Mouse (Mus musculus): ENCODE data around the gene Rab38. TPM values are rescaled to one million over a fixed set of nuclear protein-coding genes. Genes with fewer than 3 reads are reported as not detected.

Rab38 gene
- polyA plus RNA-seq (2016; fragmentation: Nextera tagmentation; extraction: Ambion mirVana), result 7.7 and 9.5 TPM in 2 replicates

DNA sequence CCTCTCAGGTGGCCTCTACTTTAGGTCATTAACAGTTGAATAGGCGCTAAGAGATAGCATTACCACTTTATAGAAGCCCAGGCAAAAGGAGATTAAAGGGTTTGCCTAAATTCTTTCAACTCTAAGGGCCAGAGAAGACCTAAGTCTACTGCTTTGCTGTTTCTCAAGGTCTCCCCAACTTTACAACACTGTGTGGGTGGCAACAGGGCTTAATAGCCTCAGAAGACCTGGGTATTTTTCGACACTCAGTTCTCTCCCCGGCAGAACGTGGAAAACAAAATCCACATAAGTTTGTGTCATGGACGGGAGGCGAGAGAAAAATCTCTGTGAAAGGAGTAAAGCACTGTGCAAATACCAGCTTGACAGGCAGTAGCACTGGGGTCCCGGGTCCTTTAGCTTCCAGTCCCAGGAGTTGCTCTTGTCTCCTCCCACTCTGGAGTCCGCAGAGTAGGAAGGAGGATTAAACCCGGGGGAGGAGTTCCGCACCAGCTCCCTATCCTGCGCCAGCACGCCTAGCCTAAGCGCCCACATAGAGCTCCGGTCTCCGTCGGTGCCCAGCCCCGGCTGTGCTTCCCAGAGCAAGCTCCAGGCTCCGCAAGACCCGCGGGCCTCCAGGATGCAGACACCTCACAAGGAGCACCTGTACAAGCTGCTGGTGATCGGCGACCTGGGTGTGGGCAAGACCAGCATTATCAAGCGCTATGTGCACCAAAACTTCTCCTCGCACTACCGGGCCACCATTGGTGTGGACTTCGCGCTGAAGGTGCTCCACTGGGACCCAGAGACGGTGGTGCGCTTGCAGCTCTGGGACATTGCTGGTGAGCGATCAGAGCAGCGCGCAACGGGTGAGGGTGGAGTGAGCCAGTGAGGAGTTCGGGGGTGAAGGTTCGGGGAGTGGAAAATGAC, at the start of gene Rab38:
Gene Rab38 (plus strand): TSS at position 488 of the 906 bp plus-strand sequence.
- H3K27ac ChIP-seq, result no peak within 1 kb of the TSS
- peak within 1 kb of the TSS; percentile 89 for H3K4me2 ChIP-seq
- peak within 1 kb of the TSS; percentile 54 for H3K4me3 ChIP-seq (replicated peaks)
- 1% methylated on average over 35 of the region's 35 CpGs for WGBS
- H3K4me1 ChIP-seq (replicated peaks), result no peaks in the 10 kb centered on the region
- ATAC-seq (ENCODE audit: insufficient number of reproducible peaks, insufficient read depth, low FRiP score, low TSS enrichment, low read depth), result peak; percentile 94
- no peaks in the 10 kb centered on the region for H3K9me3 ChIP-seq
- H3K27me3 ChIP-seq, result peaks cover 11% of the 10 kb centered on the region
- peak within 1 kb of the TSS; percentile 53 for H3K9ac ChIP-seq (replicated peaks)
- no peaks in the 10 kb centered on the region for H3K36me3 ChIP-seq

DNA sequence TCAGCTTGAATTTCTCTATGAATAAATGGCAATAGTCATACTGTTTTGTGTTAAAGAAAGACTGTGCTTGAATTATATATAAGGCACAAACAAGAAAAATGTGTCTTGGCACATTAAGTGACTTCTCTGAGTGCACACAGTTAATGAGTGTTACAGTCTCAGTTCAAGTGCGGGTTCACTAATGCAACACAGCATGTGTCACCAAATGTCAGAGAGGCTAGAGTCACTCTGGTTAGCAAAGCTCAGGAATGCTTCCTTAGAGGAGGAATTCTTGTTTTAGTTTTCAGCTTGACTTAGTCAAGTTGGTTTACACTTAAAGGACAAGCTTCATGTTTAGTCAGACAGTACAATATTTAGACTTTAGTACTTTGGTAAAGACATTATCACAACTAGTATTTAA, 35.5 kb upstream of the Rab38 start:
- Histone ChIP-seq H3K9ac (replicated peaks) (no peak overlapping the region), H3K4me3 (replicated peaks) (no peak overlapping the region), H3K4me1 (replicated peaks) (no peaks in the 10 kb centered on the region), H3K27ac (no peak overlapping the region), H3K9me3 (no peaks in the 10 kb centered on the region), H3K36me3 (no peaks in the 10 kb centered on the region), H3K27me3 (no peaks in the 10 kb centered on the region), H3K4me2 (no peak overlapping the region)
- WGBS, result 49% methylated on average over 1 of the region's 1 CpGs
- ATAC-seq (ENCODE audit: insufficient number of reproducible peaks, insufficient read depth, low FRiP score, low TSS enrichment, low read depth), result no peak

DNA sequence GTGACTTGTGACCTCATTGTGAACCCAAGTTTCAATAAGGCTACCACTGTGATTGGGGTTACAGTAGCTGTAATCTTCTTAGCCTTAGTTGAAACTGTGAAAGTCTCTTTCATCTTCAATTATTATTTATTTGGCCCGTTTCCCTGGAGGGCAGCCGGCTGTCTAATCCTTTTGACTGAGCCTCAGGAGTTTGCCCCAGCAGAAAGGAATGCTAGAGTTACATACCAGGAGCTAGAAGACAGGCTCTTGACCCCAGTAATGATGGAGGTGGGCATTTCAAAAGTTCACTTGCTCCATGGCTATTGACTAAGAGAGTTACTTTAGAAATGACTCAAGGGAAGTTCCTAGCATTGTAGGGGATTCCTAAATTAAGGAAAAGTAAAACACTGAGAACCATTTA, 34.3 kb upstream of the Rab38 start:
- no peaks in the 10 kb centered on the region for H3K4me1 ChIP-seq (replicated peaks)
- 31% methylated on average over 2 of the region's 2 CpGs for WGBS
- no peaks in the 10 kb centered on the region for H3K36me3 ChIP-seq
- H3K4me2 ChIP-seq, result no peak overlapping the region
- no peak overlapping the region for H3K27ac ChIP-seq
- no peaks in the 10 kb centered on the region for H3K27me3 ChIP-seq
- no peaks in the 10 kb centered on the region for H3K9me3 ChIP-seq
- no peak overlapping the region for H3K9ac ChIP-seq (replicated peaks)
- H3K4me3 ChIP-seq (replicated peaks), result no peak overlapping the region
- ATAC-seq (ENCODE audit: insufficient number of reproducible peaks, insufficient read depth, low FRiP score, low TSS enrichment, low read depth), result no peak

DNA sequence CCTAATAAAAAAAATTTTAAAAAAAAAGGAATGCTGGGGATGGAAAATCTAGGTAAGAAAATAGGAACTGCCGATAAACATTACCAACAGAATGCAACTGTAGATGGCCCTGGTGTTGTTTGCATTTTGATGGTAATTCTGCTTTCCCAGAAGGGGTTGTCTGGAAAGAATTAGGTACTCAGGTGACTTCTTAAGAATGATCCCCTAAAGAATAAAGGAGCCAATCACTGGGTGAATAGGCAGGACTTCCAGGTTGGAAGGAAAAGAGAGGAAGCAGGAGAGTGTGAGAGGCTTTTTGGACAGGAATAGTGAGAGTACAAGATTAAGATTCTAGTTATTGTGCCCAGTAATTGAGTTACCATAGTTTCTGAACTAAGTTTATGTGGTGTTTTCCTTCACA, 24.8 kb upstream of the Rab38 start:
- no peaks in the 10 kb centered on the region for H3K36me3 ChIP-seq
- no peaks in the 10 kb centered on the region for H3K27me3 ChIP-seq
- no peak overlapping the region for H3K4me3 ChIP-seq (replicated peaks)
- H3K4me1 ChIP-seq (replicated peaks), result no peaks in the 10 kb centered on the region
- ATAC-seq (ENCODE audit: insufficient number of reproducible peaks, insufficient read depth, low FRiP score, low TSS enrichment, low read depth), result no peak
- 0 out of 2 replicates have a peak, but pooled peaks cover 4% of the 10 kb centered on the region for H3K9me3 ChIP-seq
- H3K27ac ChIP-seq, result no peak overlapping the region
- H3K9ac ChIP-seq (replicated peaks), result no peak overlapping the region
- no peak overlapping the region for H3K4me2 ChIP-seq
- WGBS, result 98% methylated on average over 1 of the region's 1 CpGs

DNA sequence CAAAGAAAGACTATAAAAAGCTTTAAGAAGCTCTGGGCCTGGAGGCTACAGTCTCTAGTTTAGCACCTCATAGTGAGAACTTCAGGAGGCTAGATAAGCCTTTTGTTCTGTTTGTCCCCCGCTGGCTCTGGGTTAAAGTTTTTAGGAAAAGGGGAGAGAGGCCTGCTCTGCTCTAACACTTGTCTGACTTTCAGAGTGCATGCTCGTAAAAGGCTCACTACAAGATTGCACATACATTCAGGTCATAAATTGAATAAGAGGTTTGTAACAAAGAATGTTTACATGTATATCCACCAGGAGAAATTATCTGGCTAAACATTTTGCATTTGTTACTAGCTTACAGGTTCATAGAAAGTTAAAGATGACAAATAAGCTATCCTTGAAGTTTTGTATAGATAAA, 23.6 kb upstream of the Rab38 start:
- 0 out of 2 replicates have a peak, but pooled peaks cover 4% of the 10 kb centered on the region for H3K9me3 ChIP-seq
- no peak overlapping the region for H3K4me2 ChIP-seq
- no peaks in the 10 kb centered on the region for H3K27me3 ChIP-seq
- H3K36me3 ChIP-seq, result no peaks in the 10 kb centered on the region
- no peak overlapping the region for H3K4me3 ChIP-seq (replicated peaks)
- H3K4me1 ChIP-seq (replicated peaks), result no peaks in the 10 kb centered on the region
- no peak overlapping the region for H3K9ac ChIP-seq (replicated peaks)
- ATAC-seq (ENCODE audit: insufficient number of reproducible peaks, insufficient read depth, low FRiP score, low TSS enrichment, low read depth), result no peak
- 69% methylated on average over 2 of the region's 2 CpGs for WGBS
- no peak overlapping the region for H3K27ac ChIP-seq

DNA sequence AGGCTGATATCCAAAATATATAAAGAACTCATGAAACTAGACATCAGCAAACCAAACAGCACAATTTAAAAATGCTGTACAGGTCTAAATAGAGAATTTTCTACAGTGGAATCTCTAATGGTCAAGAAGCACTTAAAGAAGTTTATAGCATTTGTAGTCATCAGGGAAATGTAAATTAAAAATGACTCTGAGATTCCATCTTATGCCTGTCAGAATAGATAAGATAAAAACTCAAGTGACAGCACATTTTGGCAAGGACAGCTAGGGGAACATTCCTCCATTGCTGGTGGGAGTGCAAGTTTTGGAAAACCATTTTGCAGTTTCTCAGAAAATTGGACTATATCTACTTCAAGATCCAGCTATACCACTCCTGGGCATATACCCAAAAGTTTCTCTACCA, 8.3 kb upstream of the Rab38 start:
- H3K9ac ChIP-seq (replicated peaks), result no peak overlapping the region
- ATAC-seq (ENCODE audit: insufficient number of reproducible peaks, insufficient read depth, low FRiP score, low TSS enrichment, low read depth), result no peak
- H3K27me3 ChIP-seq, result no peaks in the 10 kb centered on the region
- H3K36me3 ChIP-seq, result no peaks in the 10 kb centered on the region
- no peak overlapping the region for H3K4me3 ChIP-seq (replicated peaks)
- no peak overlapping the region for H3K27ac ChIP-seq
- no peaks in the 10 kb centered on the region for H3K4me1 ChIP-seq (replicated peaks)
- H3K4me2 ChIP-seq, result no peak overlapping the region
- no peaks in the 10 kb centered on the region for H3K9me3 ChIP-seq

DNA sequence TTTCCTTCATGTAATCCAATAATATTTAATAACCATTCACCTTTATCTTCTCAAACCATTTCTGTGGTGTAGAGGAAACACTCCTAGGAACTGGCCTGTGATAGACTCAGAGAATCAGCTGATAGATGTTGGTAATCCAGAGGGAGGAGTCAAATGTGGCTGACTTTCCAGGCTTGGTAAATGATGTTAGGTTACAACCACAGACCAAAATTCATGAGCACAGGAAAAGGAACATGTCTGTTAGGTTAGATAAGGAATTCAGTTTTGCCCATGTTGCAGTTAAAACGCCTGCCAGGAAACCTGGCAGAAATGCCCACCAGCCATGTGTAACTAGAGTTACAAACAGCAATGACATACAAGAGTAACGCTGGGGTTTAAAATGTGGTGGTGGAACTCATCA, 6.2 kb upstream of the Rab38 start:
- Histone ChIP-seq H3K4me3 (replicated peaks) (no peak overlapping the region), H3K27me3 (no peaks in the 10 kb centered on the region), H3K4me1 (replicated peaks) (no peaks in the 10 kb centered on the region), H3K9me3 (no peaks in the 10 kb centered on the region), H3K36me3 (no peaks in the 10 kb centered on the region), H3K27ac (no peak overlapping the region), H3K9ac (replicated peaks) (no peak overlapping the region), H3K4me2 (no peak overlapping the region)
- no peak for ATAC-seq (ENCODE audit: insufficient number of reproducible peaks, insufficient read depth, low FRiP score, low TSS enrichment, low read depth)
- WGBS, result 85% methylated on average over 2 of the region's 2 CpGs

DNA sequence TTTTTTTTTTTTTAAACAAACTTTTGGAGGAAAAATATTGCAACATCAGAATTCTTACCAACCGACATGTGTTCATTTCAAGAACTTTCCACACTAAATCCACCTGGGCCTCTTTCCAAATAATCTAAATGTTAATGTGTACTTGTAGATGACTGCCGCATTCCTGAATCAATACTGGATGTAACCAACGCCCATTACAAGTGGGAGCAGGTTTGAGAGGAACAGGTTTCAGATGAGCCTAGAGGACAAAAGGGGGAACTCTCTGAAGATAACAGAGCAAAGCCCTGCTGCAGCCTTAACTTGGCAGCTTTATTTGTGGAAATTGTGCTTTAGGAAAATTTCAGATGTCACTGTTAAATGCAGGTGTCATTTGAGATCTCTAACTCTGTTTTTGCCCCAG, 4.3 kb upstream of the Rab38 start:
- no peaks in the 10 kb centered on the region for H3K4me1 ChIP-seq (replicated peaks)
- no peak overlapping the region for H3K4me2 ChIP-seq
- H3K36me3 ChIP-seq, result no peaks in the 10 kb centered on the region
- H3K4me3 ChIP-seq (replicated peaks), result no peak overlapping the region
- 73% methylated on average over 3 of the region's 3 CpGs for WGBS
- no peaks in the 10 kb centered on the region for H3K9me3 ChIP-seq
- H3K27ac ChIP-seq, result no peak overlapping the region
- peaks cover 3% of the 10 kb centered on the region; the same call in 1 of the 2 replicates for H3K27me3 ChIP-seq
- no peak overlapping the region for H3K9ac ChIP-seq (replicated peaks)
- ATAC-seq (ENCODE audit: insufficient number of reproducible peaks, insufficient read depth, low FRiP score, low TSS enrichment, low read depth), result no peak

DNA sequence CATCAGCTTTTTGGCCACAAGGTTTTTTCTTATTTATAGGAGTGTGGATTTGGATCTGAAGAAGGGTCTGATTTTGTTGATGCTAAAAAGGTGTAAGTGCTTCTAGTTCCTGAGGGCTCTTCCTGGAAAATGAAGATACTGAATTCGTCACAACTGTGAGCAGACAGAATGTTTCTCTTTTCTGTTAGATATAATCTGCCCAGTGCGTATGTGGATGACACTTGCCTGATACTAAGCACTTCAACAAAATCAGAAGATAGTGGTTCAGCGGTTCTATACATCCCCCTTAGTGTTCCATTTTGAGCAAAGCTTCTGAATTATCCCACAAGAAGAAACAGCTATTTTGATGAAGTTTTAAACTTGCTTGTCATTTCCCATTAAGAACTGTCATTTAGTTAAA, 2.6 kb upstream of the Rab38 start:
- H3K27me3 ChIP-seq, result peaks cover 11% of the 10 kb centered on the region
- no peak overlapping the region for H3K27ac ChIP-seq
- no peak overlapping the region for H3K4me3 ChIP-seq (replicated peaks)
- no peak for ATAC-seq (ENCODE audit: insufficient number of reproducible peaks, insufficient read depth, low FRiP score, low TSS enrichment, low read depth)
- H3K4me1 ChIP-seq (replicated peaks), result no peaks in the 10 kb centered on the region
- H3K9ac ChIP-seq (replicated peaks), result no peak overlapping the region
- WGBS, result 85% methylated on average over 3 of the region's 3 CpGs
- H3K9me3 ChIP-seq, result no peaks in the 10 kb centered on the region
- H3K4me2 ChIP-seq, result no peak overlapping the region
- no peaks in the 10 kb centered on the region for H3K36me3 ChIP-seq

DNA sequence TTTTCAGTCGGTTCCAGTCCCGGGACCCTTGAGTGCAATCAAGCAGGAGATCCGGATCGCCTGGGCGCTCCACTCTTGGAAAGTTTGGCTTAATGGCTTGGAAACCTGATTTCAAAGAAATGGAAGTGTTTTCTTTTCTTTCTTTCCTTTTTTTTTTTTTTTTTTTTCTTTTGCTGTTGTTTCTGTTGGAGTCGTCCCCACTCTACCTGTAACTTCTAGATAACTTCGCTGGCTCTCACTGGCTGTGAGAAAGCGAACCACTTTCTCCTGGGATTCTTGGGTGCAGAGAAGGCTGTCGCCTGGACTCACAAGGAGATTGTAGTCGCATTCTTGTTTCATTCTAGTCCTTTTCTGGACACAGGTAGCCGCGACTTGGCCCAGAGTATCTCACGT, 615 bp downstream of the Rab38 start:
- H3K4me2 ChIP-seq, result peak overlapping the region; percentile 89
- H3K4me3 ChIP-seq (replicated peaks), result peak overlapping the region; percentile 54
- H3K27me3 ChIP-seq, result peaks cover 11% of the 10 kb centered on the region
- H3K36me3 ChIP-seq, result no peaks in the 10 kb centered on the region
- H3K27ac ChIP-seq, result no peak overlapping the region
- WGBS, result 6% methylated on average over 13 of the region's 13 CpGs
- no peaks in the 10 kb centered on the region for H3K4me1 ChIP-seq (replicated peaks)
- ATAC-seq (ENCODE audit: insufficient number of reproducible peaks, insufficient read depth, low FRiP score, low TSS enrichment, low read depth), result no peak
- no peaks in the 10 kb centered on the region for H3K9me3 ChIP-seq
- H3K9ac ChIP-seq (replicated peaks), result peak overlapping the region; percentile 53

DNA sequence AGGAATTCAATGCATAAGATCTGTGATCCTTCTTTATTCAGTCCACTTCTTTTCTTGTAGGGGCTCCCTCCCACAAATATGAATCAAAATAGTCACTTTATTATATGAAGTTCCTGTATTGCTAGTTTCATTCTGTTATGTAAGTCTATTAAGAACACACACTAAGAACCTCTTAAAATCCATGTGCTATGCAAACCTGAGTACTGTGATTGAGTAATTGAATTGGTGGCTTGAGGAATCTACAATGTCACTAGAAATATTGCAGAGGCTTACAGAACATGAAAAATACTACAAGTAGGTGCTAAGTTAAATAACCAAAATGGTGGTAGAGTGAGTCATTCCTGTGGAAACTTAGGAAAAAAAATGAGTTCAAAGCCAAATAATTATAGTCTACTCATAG, 10.2 kb downstream of the Rab38 start:
- Histone ChIP-seq H3K4me3 (replicated peaks) (no peak overlapping the region), H3K9me3 (no peaks in the 10 kb centered on the region), H3K9ac (replicated peaks) (no peak overlapping the region), H3K4me2 (no peak overlapping the region), H3K36me3 (no peaks in the 10 kb centered on the region), H3K27ac (no peak overlapping the region), H3K27me3 (no peaks in the 10 kb centered on the region), H3K4me1 (replicated peaks) (no peaks in the 10 kb centered on the region)
- ATAC-seq (ENCODE audit: insufficient number of reproducible peaks, insufficient read depth, low FRiP score, low TSS enrichment, low read depth), result no peak

DNA sequence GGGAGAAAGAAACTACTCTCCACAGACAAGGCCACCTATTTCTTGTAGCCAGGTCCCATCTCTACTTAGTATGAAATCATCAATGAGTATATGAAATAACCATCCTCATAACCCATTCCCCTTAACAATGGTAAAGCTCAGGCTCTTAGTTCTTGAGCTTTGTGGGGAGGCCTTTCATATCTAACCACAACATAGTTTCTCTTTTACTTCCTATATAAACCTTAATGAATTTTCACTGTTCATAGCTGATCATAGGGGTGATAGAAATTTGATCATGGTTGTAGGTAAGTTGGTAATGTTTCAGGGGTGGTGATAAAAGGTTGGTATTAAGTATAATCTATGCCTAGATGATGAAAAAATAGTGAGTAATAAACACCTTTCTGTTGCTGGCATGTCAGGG, 12.6 kb downstream of the Rab38 start:
- no peak overlapping the region for H3K27ac ChIP-seq
- H3K9me3 ChIP-seq, result no peaks in the 10 kb centered on the region
- no peak overlapping the region for H3K4me2 ChIP-seq
- no peak for ATAC-seq (ENCODE audit: insufficient number of reproducible peaks, insufficient read depth, low FRiP score, low TSS enrichment, low read depth)
- H3K9ac ChIP-seq (replicated peaks), result no peak overlapping the region
- H3K36me3 ChIP-seq, result no peaks in the 10 kb centered on the region
- H3K4me1 ChIP-seq (replicated peaks), result no peaks in the 10 kb centered on the region
- no peaks in the 10 kb centered on the region for H3K27me3 ChIP-seq
- no peak overlapping the region for H3K4me3 ChIP-seq (replicated peaks)
